Comparison of ENCODE assay signal across 15 mouse cellular contexts in genomic region chr17:26131062-26131732, GRCm38 (mm10). TPM values are rescaled to one million over a fixed set of nuclear protein-coding genes. Genes with fewer than 3 reads are reported as not detected.
DNase-seq lines count a peak whose midpoint lies in the region; ATAC-seq and TF ChIP-seq lines count a peak whose summit lies in the region.
"Had no signal": no experiment of that assay in that cellular context is flagged by ENCODE, and none has a peak within 500 bp of the region (broad histone marks: within the 10 kb centered on the region; RNA-seq: fewer than 3 reads in every experiment).

No protein-coding gene starts in this region.

- H3K4me2 ChIP-seq in heart, embryonic 12.5 days = no peak overlapping the region
- peak overlapping the region; percentile 19; the same call in 1 of the 2 replicates for H3K4me2 ChIP-seq in forebrain, embryonic 12.5 days
- H3K4me2 ChIP-seq in hindbrain, embryonic 16.5 days (ENCODE audit: low read length) = no peak overlapping the region
- peak overlapping the region; percentile 59 for H3K4me2 ChIP-seq in midbrain, postnatal 0 days (ENCODE audit: low read depth, low read length, poor library complexity, severe bottlenecking)
- H3K4me2 ChIP-seq: heart, embryonic 13.5 days; neural tube, embryonic 12.5 days had no signal

- peaks cover 61% of the 10 kb centered on the region for H3K36me3 ChIP-seq in heart, embryonic 12.5 days
- H3K36me3 ChIP-seq in forebrain, embryonic 12.5 days (replicated peaks) = peaks cover 68% of the 10 kb centered on the region
- peaks cover 21% of the 10 kb centered on the region for H3K36me3 ChIP-seq in hindbrain, embryonic 16.5 days (ENCODE audit: control insufficient read depth, insufficient read depth, low read length)
- H3K36me3 ChIP-seq in midbrain, postnatal 0 days (ENCODE audit: insufficient read depth, low read length) = peaks cover 33% of the 10 kb centered on the region

- DNase-seq in heart, adult 11 months = peak; percentile 88
- peak; percentile 15 for DNase-seq in midbrain, postnatal 0 days (ENCODE audit: low spot score)
- DNase-seq in layer of hippocampus, adult 2 months (ENCODE audit: low spot score in 2 of 2) = no peak
- no peak for DNase-seq in lung, postnatal 14 days
- no peak for DNase-seq in spleen, adult 18-20 months
- DNase-seq: adrenal gland, postnatal 36 days; cerebellum, postnatal 10 days; kidney, adult 2 months; lung, postnatal 36 days; thymus, postnatal 25 days had no signal

- no peak for ATAC-seq in heart, embryonic 12.5 days (ENCODE audit: insufficient number of reproducible peaks, low FRiP score)
- peak; percentile 49; the same call in 1 of the 2 replicates for ATAC-seq in forebrain, embryonic 12.5 days (ENCODE audit: low FRiP score)
- ATAC-seq in hindbrain, embryonic 16.5 days = 0 out of 2 replicates have a peak, but pooled peaks have one; percentile 12
- peak; percentile 78 for ATAC-seq in midbrain, postnatal 0 days (ENCODE audit: low FRiP score)

- WGBS in heart, embryonic 12.5 days = 89% methylated on average over 18 of the region's 18 CpGs
- 72% methylated on average over 18 of the region's 18 CpGs for WGBS in forebrain, embryonic 12.5 days
- WGBS in hindbrain, embryonic 16.5 days = 71% methylated on average over 18 of the region's 18 CpGs
- WGBS in midbrain, postnatal 0 days = 36% methylated on average over 18 of the region's 18 CpGs

- no peak overlapping the region for H3K27ac ChIP-seq in heart, embryonic 12.5 days (ENCODE audit: poor library complexity, severe bottlenecking)
- H3K27ac ChIP-seq in forebrain, embryonic 12.5 days = peak overlapping the region; percentile 56
- no peak overlapping the region for H3K27ac ChIP-seq in hindbrain, embryonic 16.5 days (ENCODE audit: low read depth, low read length)
- peak overlapping the region; percentile 70 for H3K27ac ChIP-seq in midbrain, postnatal 0 days (ENCODE audit: low read depth, low read length)
- no peak overlapping the region for H3K27ac ChIP-seq in layer of hippocampus, adult 2 months
- H3K27ac ChIP-seq: heart, embryonic 13.5 days; neural tube, embryonic 12.5 days had no signal

- H3K9me3 ChIP-seq in heart, embryonic 12.5 days (replicated peaks) = no peaks in the 10 kb centered on the region
- no peaks in the 10 kb centered on the region for H3K9me3 ChIP-seq in forebrain, embryonic 12.5 days
- H3K9me3 ChIP-seq in hindbrain, embryonic 16.5 days (ENCODE audit: control insufficient read depth, low read length) = no peaks in the 10 kb centered on the region
- no peaks in the 10 kb centered on the region for H3K9me3 ChIP-seq in midbrain, postnatal 0 days (ENCODE audit: low read length)
- H3K9me3 ChIP-seq: heart, embryonic 13.5 days; neural tube, embryonic 12.5 days had no signal

- H3K4me1 ChIP-seq in heart, embryonic 12.5 days (replicated peaks) = no peaks in the 10 kb centered on the region
- peaks cover 26% of the 10 kb centered on the region for H3K4me1 ChIP-seq in forebrain, embryonic 12.5 days
- no peaks in the 10 kb centered on the region for H3K4me1 ChIP-seq in hindbrain, embryonic 16.5 days (ENCODE audit: control insufficient read depth, insufficient read depth, low read depth, low read length)
- H3K4me1 ChIP-seq in midbrain, postnatal 0 days (ENCODE audit: insufficient read depth, low read length) = peaks cover 4% of the 10 kb centered on the region; the same call in 1 of the 2 replicates
- H3K4me1 ChIP-seq: heart, embryonic 13.5 days; neural tube, embryonic 12.5 days had no signal

- TF ChIP-seq CTCF in midbrain, postnatal 0 days (IDR thresholded peaks at IDR 0.05) = peak; percentile 41; the same call in 1 of the 2 replicates
- no peak for TF ChIP-seq CTCF in layer of hippocampus, adult 2 months (conservative IDR thresholded peaks at IDR 0.05)

- H3K4me3 ChIP-seq in heart, embryonic 12.5 days = no peak overlapping the region
- H3K4me3 ChIP-seq in forebrain, embryonic 12.5 days (replicated peaks) = peak overlapping the region; percentile 15
- no peak overlapping the region for H3K4me3 ChIP-seq in hindbrain, embryonic 16.5 days (ENCODE audit: low read length)
- peak overlapping the region; percentile 45 for H3K4me3 ChIP-seq in midbrain, postnatal 0 days (ENCODE audit: low read depth, low read length)
- no peak overlapping the region for H3K4me3 ChIP-seq in layer of hippocampus, adult 2 months
- H3K4me3 ChIP-seq: heart, embryonic 13.5 days; neural tube, embryonic 12.5 days had no signal

- H3K9ac ChIP-seq in heart, embryonic 12.5 days = no peak overlapping the region
- H3K9ac ChIP-seq in forebrain, embryonic 12.5 days = peak overlapping the region; percentile 33; the same call in 1 of the 2 replicates
- no peak overlapping the region for H3K9ac ChIP-seq in hindbrain, embryonic 16.5 days (ENCODE audit: low read depth, low read length)
- H3K9ac ChIP-seq in midbrain, postnatal 0 days (replicated peaks; ENCODE audit: low read length, poor library complexity, severe bottlenecking) = peak overlapping the region; percentile 64
- H3K9ac ChIP-seq: heart, embryonic 13.5 days; neural tube, embryonic 12.5 days had no signal

- H3K27me3 ChIP-seq in heart, embryonic 12.5 days (replicated peaks) = no peaks in the 10 kb centered on the region
- no peaks in the 10 kb centered on the region for H3K27me3 ChIP-seq in forebrain, embryonic 12.5 days
- no peaks in the 10 kb centered on the region for H3K27me3 ChIP-seq in hindbrain, embryonic 16.5 days (replicated peaks; ENCODE audit: control insufficient read depth, insufficient read depth, low read length)
- no peaks in the 10 kb centered on the region for H3K27me3 ChIP-seq in midbrain, postnatal 0 days (ENCODE audit: insufficient read depth, low read length)
- H3K27me3 ChIP-seq: heart, embryonic 13.5 days; neural tube, embryonic 12.5 days had no signal

RNA-seq across cellular contexts. Expression of gene Axin1, which starts 7.3 kb away (rescaled TPM):
- polyA plus RNA-seq in heart, embryonic 12.5 days (2016; fragmentation: Nextera tagmentation; extraction: Ambion mirVana) = 11.4 and 11.7 TPM in 2 replicates
- polyA plus RNA-seq in forebrain, embryonic 12.5 days (2016; fragmentation: Nextera tagmentation; extraction: Ambion mirVana) = 12.0 and 13.1 TPM in 2 replicates
- 6.2 and 7.1 TPM in 2 replicates for polyA plus RNA-seq in hindbrain, embryonic 16.5 days (2015; fragmentation: Nextera tagmentation; extraction: Ambion mirVana)
- total RNA-seq in midbrain, postnatal 0 days (2014; rRNA removed) = 27.2 and 30.0 TPM in 2 replicates
- 18.5 and 21.0 TPM in 2 replicates for polyA plus RNA-seq in midbrain, postnatal 0 days (2015; fragmentation: Nextera tagmentation; extraction: Ambion mirVana)
- total RNA-seq in layer of hippocampus, adult 2 months (2021) = 10 to 100 TPM; 24.3 to 25.2 TPM

RNA-seq across cellular contexts. Expression of gene Mrpl28, which starts 7.9 kb away (rescaled TPM):
- polyA plus RNA-seq in heart, embryonic 12.5 days (2016; fragmentation: Nextera tagmentation; extraction: Ambion mirVana) = 199 and 201 TPM in 2 replicates
- 208 and 218 TPM in 2 replicates for polyA plus RNA-seq in forebrain, embryonic 12.5 days (2016; fragmentation: Nextera tagmentation; extraction: Ambion mirVana)
- 188 and 195 TPM in 2 replicates for polyA plus RNA-seq in hindbrain, embryonic 16.5 days (2015; fragmentation: Nextera tagmentation; extraction: Ambion mirVana)
- total RNA-seq in midbrain, postnatal 0 days (2014; rRNA removed) = 95.0 and 117 TPM in 2 replicates
- 165 and 179 TPM in 2 replicates for polyA plus RNA-seq in midbrain, postnatal 0 days (2015; fragmentation: Nextera tagmentation; extraction: Ambion mirVana)
- 10 to 100 TPM; 59.7 to 63.9 TPM for total RNA-seq in layer of hippocampus, adult 2 months (2021)

RNA-seq across cellular contexts. Expression of gene Tmem8, which starts 18.1 kb away (rescaled TPM):
- 1.2 TPM in 2 replicates for polyA plus RNA-seq in heart, embryonic 12.5 days (2016; fragmentation: Nextera tagmentation; extraction: Ambion mirVana)
- polyA plus RNA-seq in forebrain, embryonic 12.5 days (2016; fragmentation: Nextera tagmentation; extraction: Ambion mirVana) = 2.1 and 2.6 TPM in 2 replicates
- 4.0 and 4.2 TPM in 2 replicates for polyA plus RNA-seq in hindbrain, embryonic 16.5 days (2015; fragmentation: Nextera tagmentation; extraction: Ambion mirVana)
- total RNA-seq in midbrain, postnatal 0 days (2014; rRNA removed) = 9.0 and 9.5 TPM in 2 replicates
- 3.5 TPM in 2 replicates for polyA plus RNA-seq in midbrain, postnatal 0 days (2015; fragmentation: Nextera tagmentation; extraction: Ambion mirVana)
- total RNA-seq in layer of hippocampus, adult 2 months (2021) = 10 to 100 TPM; 14.1 to 14.2 TPM

RNA-seq across cellular contexts. Expression of gene Nme4, which starts 35.8 kb away (rescaled TPM):
- polyA plus RNA-seq in heart, embryonic 12.5 days (2016; fragmentation: Nextera tagmentation; extraction: Ambion mirVana) = 65.9 and 69.0 TPM in 2 replicates
- polyA plus RNA-seq in forebrain, embryonic 12.5 days (2016; fragmentation: Nextera tagmentation; extraction: Ambion mirVana) = 58.6 and 62.9 TPM in 2 replicates
- 22.9 and 23.2 TPM in 2 replicates for polyA plus RNA-seq in hindbrain, embryonic 16.5 days (2015; fragmentation: Nextera tagmentation; extraction: Ambion mirVana)
- 6.4 and 7.7 TPM in 2 replicates for total RNA-seq in midbrain, postnatal 0 days (2014; rRNA removed)
- polyA plus RNA-seq in midbrain, postnatal 0 days (2015; fragmentation: Nextera tagmentation; extraction: Ambion mirVana) = 9.2 and 10.2 TPM in 2 replicates
- total RNA-seq in layer of hippocampus, adult 2 months (2021) = 1 to 10 TPM; 5.7 to 6.7 TPM

RNA-seq across cellular contexts. Expression of gene Decr2, which starts 41.1 kb away (rescaled TPM):
- polyA plus RNA-seq in heart, embryonic 12.5 days (2016; fragmentation: Nextera tagmentation; extraction: Ambion mirVana) = 33.4 and 37.1 TPM in 2 replicates
- polyA plus RNA-seq in forebrain, embryonic 12.5 days (2016; fragmentation: Nextera tagmentation; extraction: Ambion mirVana) = 27.1 and 28.2 TPM in 2 replicates
- 45.6 and 45.7 TPM in 2 replicates for polyA plus RNA-seq in hindbrain, embryonic 16.5 days (2015; fragmentation: Nextera tagmentation; extraction: Ambion mirVana)
- total RNA-seq in midbrain, postnatal 0 days (2014; rRNA removed) = 38.0 and 41.1 TPM in 2 replicates
- 42.3 and 44.4 TPM in 2 replicates for polyA plus RNA-seq in midbrain, postnatal 0 days (2015; fragmentation: Nextera tagmentation; extraction: Ambion mirVana)
- 10 to 100 TPM; 26.7 to 28.9 TPM for total RNA-seq in layer of hippocampus, adult 2 months (2021)

Comparison
In these comparisons a context has a peak if more than half of its experiments do, and no peak if none do; other contexts are left out.
1. DNase-seq: peak in heart, adult 11 months (single experiment) and midbrain, postnatal 0 days (single experiment); none in layer of hippocampus, adult 2 months (0 of 2), lung, postnatal 14 days (single experiment) and spleen, adult 18-20 months (0 of 2).
2. H3K27ac ChIP-seq: peak in forebrain, embryonic 12.5 days (single experiment) and midbrain, postnatal 0 days (single experiment); none in heart, embryonic 12.5 days (single experiment), hindbrain, embryonic 16.5 days (single experiment) and layer of hippocampus, adult 2 months (single experiment).
3. H3K4me2 ChIP-seq: peak in forebrain, embryonic 12.5 days (single experiment) and midbrain, postnatal 0 days (single experiment); none in heart, embryonic 12.5 days (single experiment) and hindbrain, embryonic 16.5 days (single experiment).
4. H3K4me3 ChIP-seq: peak in forebrain, embryonic 12.5 days (single experiment) and midbrain, postnatal 0 days (single experiment); none in heart, embryonic 12.5 days (single experiment), hindbrain, embryonic 16.5 days (single experiment) and layer of hippocampus, adult 2 months (single experiment).
5. H3K9ac ChIP-seq: peak in forebrain, embryonic 12.5 days (single experiment) and midbrain, postnatal 0 days (single experiment); none in heart, embryonic 12.5 days (single experiment) and hindbrain, embryonic 16.5 days (single experiment).